Mouse (Mus musculus): Measurements from ENCODE around the gene Arhgap22. TPM values are rescaled to one million over a fixed set of nuclear protein-coding genes. Genes with fewer than 3 reads are reported as not detected.

Arhgap22 gene
- polyA plus RNA-seq (2012; rRNA removed): 3.0 and 3.1 TPM in 2 replicates

DNA sequence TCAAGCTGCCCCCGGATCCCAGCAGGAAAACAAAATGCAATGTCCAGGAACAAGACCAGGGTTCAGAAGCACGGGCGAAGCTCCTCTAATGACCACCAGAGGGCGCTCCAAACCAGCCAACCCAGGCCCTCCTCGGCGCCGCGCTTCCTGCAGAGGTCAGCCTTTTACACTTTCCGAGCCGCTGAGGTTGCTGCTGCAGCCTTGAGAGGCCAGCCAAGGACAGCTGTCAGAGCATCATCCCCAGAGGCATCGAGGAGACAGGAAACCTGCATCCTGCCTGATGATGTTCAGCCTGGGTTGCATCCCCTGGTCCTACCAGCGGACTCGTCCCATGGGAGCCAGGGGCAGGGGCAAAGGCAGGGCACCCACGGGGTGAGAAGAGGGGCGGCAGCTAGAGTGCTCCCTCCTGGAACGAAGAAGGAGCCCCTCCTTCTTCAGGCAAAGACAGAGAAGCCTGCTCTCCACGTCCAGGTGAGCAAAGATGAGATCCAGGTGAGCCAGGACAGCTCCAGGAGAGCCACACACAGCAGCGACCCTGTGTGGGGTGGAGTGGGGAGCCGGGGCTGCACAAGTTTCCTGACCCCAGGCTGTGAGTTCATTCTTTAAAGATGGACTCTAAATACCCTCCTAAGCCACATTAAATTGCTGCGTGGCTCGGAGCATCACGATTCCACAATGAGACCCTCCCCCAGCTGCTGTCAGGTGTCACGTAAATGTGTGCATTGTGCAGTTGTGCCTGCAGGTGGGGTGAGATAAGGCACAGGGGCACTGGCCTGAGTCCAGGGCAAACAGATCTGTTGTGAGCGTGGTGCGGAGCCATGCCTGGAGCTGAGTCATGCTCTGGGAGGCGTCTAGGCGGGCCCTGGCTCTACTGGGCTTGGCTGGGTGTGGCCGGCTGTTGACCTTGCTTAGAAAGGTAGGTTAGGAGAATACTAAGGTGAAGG lies at the start of gene Arhgap22:
Arhgap22 (plus strand) TSS at position 204 of the 944 bp plus-strand sequence.

DNA sequence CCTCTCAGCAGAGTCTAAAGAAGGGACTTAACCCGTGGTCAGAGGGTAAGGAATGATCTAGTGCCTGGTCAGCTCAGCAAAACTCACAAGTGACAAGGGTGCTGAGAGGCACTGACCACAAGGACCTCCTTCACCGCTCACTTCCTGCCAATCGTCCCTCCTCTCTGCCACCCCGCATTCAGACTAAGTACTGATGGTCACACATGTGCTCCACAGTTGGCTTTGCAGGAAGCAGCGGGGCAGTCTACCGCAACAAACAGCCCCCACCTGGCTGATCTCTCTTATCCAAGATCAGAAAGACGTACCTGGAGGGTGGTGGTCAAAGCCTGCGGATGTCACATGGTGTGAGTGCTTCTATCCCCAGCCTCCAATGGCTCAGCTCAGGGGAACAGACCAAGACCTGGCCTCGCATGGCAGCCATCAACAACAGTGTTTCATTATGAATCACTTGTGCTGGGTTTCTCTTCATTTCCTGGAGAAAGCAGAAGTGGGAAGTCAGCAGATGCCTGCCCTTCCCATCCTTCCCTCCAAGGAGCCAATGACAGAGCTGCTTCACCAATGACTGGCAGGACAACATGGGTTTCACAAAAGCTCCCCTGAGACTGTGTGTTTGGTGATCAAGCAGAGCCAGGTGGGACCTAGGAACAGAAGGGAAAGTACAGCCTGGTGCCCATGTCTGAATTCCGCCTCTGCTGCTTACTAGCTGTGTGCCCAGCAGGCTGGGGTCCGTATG lies 28.6 kb upstream of the Arhgap22 start, which contains the start of gene Wdfy4:
Wdfy4 (minus strand) TSS at position 441 of the 733 bp plus-strand sequence.

Other genes with a start within 250 kb of the Arhgap22 start
- 0.19 and 0.68 TPM in 2 replicates for gene Lrrc18, start 222.6 kb upstream of the Arhgap22 start, polyA plus RNA-seq (2012; rRNA removed)
- 0.31 and 0.40 TPM in 2 replicates for gene Wdfy4, start 28.5 kb upstream of the Arhgap22 start, polyA plus RNA-seq (2012; rRNA removed)
- 45.0 and 68.6 TPM in 2 replicates for gene Mapk8, start 233.1 kb downstream of the Arhgap22 start, polyA plus RNA-seq (2012; rRNA removed)

All from central nervous system, embryonic 11.5 days (tissue).